Mouse (Mus musculus) liver (tissue): ENCODE results near the gene Ahcy.
"Not testable (repeated sequence)": the region's sequence is repeated elsewhere in the genome, so short reads cannot be mapped to it uniquely, and the experiment has no call there.

Source experiments
- DNase-seq: peaks from one replicate; pipeline ENCODE4 v3.0.0-alpha.2; 2020; ENCODE audit warnings: mixed read lengths

The Ahcy gene

GRCm38 (mm10) chr2:155073347-155073746, 950 bp downstream of the Ahcy start:
- DNase-seq = no peak

- no peak for DNase-seq
Measured at GRCm38 (mm10) chr2:155072353-155073145, 1.7 kb downstream of the Ahcy start.

- no peak for DNase-seq
Measured at GRCm38 (mm10) chr2:155071027-155071426, 3.3 kb downstream of the Ahcy start.

- DNase-seq = no peak
Measured at GRCm38 (mm10) chr2:155057361-155057760, 16.9 kb downstream of the Ahcy start.

GRCm38 (mm10) chr2:155056076-155056578, 18.2 kb downstream of the Ahcy start:
- DNase-seq = no peak

GRCm38 (mm10) chr2:155054672-155055071, 19.6 kb downstream of the Ahcy start:
- DNase-seq = no peak

GRCm38 (mm10) chr2:155053512-155053911, 20.8 kb downstream of the Ahcy start:
- not testable (repeated sequence) for DNase-seq

GRCm38 (mm10) chr2:155052681-155053080, 21.6 kb downstream of the Ahcy start:
- DNase-seq = no peak

GRCm38 (mm10) chr2:155051622-155052351, 22.5 kb downstream of the Ahcy start:
- peak; percentile 22 for DNase-seq

GRCm38 (mm10) chr2:155050504-155051236, 23.6 kb downstream of the Ahcy start:
- peak; percentile 99 for DNase-seq

GRCm38 (mm10) chr2:155050108-155050503, 24.2 kb downstream of the Ahcy start:
- DNase-seq = no peak

- DNase-seq = no peak
Measured at GRCm38 (mm10) chr2:155047452-155048178, 26.7 kb downstream of the Ahcy start.

- no peak for DNase-seq
Measured at GRCm38 (mm10) chr2:155046803-155047202, 27.5 kb downstream of the Ahcy start.

GRCm38 (mm10) chr2:155045075-155045474, 29.2 kb downstream of the Ahcy start:
- DNase-seq = no peak

- DNase-seq = no peak
Measured at GRCm38 (mm10) chr2:155044542-155044941, 29.8 kb downstream of the Ahcy start.

GRCm38 (mm10) chr2:155039956-155040355, 34.3 kb downstream of the Ahcy start:
- no peak for DNase-seq

GRCm38 (mm10) chr2:155032938-155033710, 41.2 kb downstream of the Ahcy start:
- DNase-seq = no peak

- DNase-seq = no peak
Measured at GRCm38 (mm10) chr2:155030831-155031230, 43.5 kb downstream of the Ahcy start.

- DNase-seq = not testable (repeated sequence)
Measured at GRCm38 (mm10) chr2:155020247-155020826, 54.0 kb downstream of the Ahcy start.

GRCm38 (mm10) chr2:155019673-155020072, 54.6 kb downstream of the Ahcy start:
- DNase-seq = peak; percentile 86
